Mouse (Mus musculus) E14TG2a.4 (cell line): ENCODE data around the gene Kank4.
"Not testable (repeated sequence)": the region's sequence is repeated elsewhere in the genome, so short reads cannot be mapped to it uniquely, and the experiment has no call there.

Source experiments
- H3K27me3 ChIP-seq: 2 replicates; pipeline ENCODE4 v1.6.1; 2014; ENCODE audit warnings: low read length, control low read depth; ENCODE audit not compliant: insufficient read depth
- H3K36me3 ChIP-seq: 2 replicates; pipeline ENCODE4 v1.6.1; 2014; ENCODE audit warnings: low read length, control low read depth; ENCODE audit not compliant: insufficient read depth
- H3K4me1 ChIP-seq: replicated peaks from 2 replicates; pipeline ENCODE4 v1.6.1; 2014; ENCODE audit warnings: low read depth, low read length, control low read depth
- H3K4me3 ChIP-seq: replicated peaks from 2 replicates; pipeline ENCODE4 v1.5.1; 2014; ENCODE audit warnings: mild to moderate bottlenecking, low read length
- H3K9me3 ChIP-seq: 2 replicates; pipeline ENCODE4 v1.6.1; 2014; ENCODE audit warnings: low read length, control low read depth
- CTCF ChIP-seq: conservative IDR thresholded peaks from 2 replicates; pipeline ENCODE4 v1.5.1; 2014; ENCODE audit warnings: low read length
- NANOG ChIP-seq: IDR thresholded peaks from 2 replicates; pipeline ENCODE4 v1.6.1; 2014; ENCODE audit warnings: borderline replicate concordance, low read length, mixed read lengths
- POU5F1 ChIP-seq: IDR thresholded peaks from 2 replicates; pipeline ENCODE4 v1.6.1; 2014; ENCODE audit warnings: low read length, borderline replicate concordance

The Kank4 gene

GRCm38 (mm10) chr4:98817184-98817911 lies at the start of gene Kank4:
Kank4 (minus strand) TSS chr4:98817537.
- Histone ChIP-seq H3K36me3 (0 out of 2 replicates have a peak, but pooled peaks cover 4% of the 10 kb centered on the region), H3K4me1 (peaks cover 43% of the 10 kb centered on the region), H3K4me3 (peak within 1 kb of the TSS; percentile 90), H3K9me3 (no peaks in the 10 kb centered on the region), H3K27me3 (peaks cover 55% of the 10 kb centered on the region)
- TF ChIP-seq CTCF (no peak), POU5F1 (no peak), NANOG (no peak)

DNA sequence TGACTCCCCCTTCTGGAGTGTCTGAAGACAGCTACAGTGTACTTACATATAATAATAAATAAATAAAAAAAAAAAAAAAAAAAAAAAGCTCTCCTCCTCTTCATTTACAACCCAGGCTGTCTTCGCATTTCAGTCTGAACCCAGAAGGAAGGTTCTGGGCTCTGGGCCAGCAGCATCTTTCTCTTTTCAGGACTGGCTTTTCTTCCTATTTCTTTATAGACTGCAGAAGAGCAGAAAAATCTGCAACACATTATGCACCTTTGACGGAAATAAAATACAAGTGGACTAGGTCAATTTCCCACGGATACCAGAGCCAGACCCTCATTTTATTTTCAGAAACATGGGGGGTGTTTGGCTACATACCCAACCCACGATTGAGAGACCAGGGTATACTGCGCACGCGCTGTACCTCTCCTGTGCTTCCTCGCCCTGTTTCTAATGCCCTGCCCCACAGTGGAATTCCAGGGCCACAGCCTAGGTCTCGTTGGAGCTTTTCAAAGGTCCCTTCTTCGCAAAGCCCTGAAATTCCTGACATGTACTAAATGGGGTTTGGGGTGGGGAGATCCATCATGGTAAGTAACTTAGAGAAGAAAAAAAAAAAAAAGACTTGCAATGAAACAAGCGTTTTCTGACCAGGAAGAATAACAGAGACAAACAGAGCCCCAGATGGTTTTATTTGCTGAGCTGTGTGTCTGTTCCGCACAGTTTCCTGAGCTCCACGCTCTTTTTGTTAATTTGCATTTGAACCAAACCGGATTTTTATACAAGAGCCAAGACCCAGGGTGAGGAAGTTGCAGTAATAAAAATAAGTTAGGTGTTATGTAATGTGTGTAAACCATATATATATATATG lies 48.3 kb upstream of the Kank4 start:
- Histone ChIP-seq H3K4me3 (no peak overlapping the region), H3K9me3 (peaks cover 21% of the 10 kb centered on the region), H3K36me3 (no peaks in the 10 kb centered on the region), H3K27me3 (no peaks in the 10 kb centered on the region), H3K4me1 (peaks cover 32% of the 10 kb centered on the region)
- TF ChIP-seq CTCF = no peak
- no peak for TF ChIP-seq NANOG
- no peak for TF ChIP-seq POU5F1

DNA sequence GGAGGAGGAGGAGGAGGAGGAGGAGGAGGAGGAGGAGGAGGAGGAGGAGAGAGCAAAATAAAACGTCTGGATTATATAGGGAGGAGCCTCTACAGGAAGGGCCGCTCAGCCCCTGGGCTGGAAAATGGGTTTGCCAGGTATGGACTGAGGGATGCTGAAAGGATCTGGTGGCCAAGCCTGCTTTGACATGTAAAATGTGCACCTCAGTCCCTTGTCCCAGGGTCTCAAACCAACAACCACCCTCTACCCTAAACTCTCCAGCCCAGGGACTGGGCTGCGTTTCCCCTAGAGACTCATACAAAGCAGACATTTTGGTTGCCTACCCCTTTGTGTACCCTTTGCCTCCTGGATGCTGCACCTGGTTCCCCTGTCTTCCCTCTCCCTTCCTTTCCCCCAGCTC lies 47.2 kb upstream of the Kank4 start:
- H3K27me3 ChIP-seq = no peaks in the 10 kb centered on the region
- no peaks in the 10 kb centered on the region for H3K36me3 ChIP-seq
- peaks cover 28% of the 10 kb centered on the region for H3K9me3 ChIP-seq
- H3K4me3 ChIP-seq = no peak overlapping the region
- peaks cover 32% of the 10 kb centered on the region for H3K4me1 ChIP-seq
- TF ChIP-seq CTCF (no peak), POU5F1 (no peak), NANOG (no peak)

DNA sequence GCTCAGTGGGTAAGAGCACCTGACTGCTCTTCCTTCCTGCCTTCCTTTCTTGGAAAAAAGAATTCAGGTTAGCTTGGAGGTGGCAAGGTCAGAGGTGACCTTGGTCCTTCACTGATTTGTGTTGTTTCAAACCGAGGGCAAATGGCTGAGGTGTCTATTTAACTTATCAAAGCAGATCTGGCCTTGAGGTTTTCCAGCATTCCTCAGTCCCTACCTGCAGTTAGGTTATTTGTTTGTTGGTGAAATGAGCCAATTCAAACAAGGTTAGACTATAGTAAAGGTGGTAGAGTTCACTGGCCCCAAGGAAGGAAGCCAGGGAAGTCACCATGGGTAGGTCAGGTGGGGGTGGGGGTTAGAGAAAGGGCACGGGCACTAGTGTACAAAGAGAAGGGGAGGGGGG lies 46.8 kb upstream of the Kank4 start:
- TF ChIP-seq NANOG (peak; percentile 72), POU5F1 (no peak)
- H3K27me3 ChIP-seq = no peaks in the 10 kb centered on the region
- H3K4me3 ChIP-seq = no peak overlapping the region

DNA sequence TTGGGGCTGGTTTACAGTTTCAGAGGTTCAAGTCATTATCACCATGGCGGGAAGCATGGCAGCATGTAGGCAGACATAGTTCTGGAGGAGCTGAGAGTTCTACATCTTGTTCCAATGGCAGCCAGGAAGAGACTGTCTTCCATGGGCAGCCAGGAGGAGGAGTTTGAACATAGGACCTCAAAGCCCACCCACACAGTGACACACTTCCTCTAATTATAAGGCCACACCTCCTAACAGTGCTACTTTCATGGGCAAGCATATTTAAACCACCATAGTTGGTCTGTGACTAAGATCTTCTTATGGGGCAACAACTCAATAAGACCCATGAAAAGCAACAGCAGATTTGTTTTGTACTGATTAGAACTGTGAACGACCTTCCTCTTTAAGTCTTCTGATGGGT lies 46.1 kb upstream of the Kank4 start:
- H3K9me3 ChIP-seq = peaks cover 30% of the 10 kb centered on the region
- H3K36me3 ChIP-seq = no peaks in the 10 kb centered on the region
- TF ChIP-seq CTCF = no peak
- TF ChIP-seq POU5F1 = no peak
- TF ChIP-seq NANOG = no peak
- no peak overlapping the region for H3K4me3 ChIP-seq
- H3K4me1 ChIP-seq = peaks cover 33% of the 10 kb centered on the region
- H3K27me3 ChIP-seq = no peaks in the 10 kb centered on the region

More for the DNA sequence above, 46.8 kb upstream of the Kank4 start:
- Histone ChIP-seq H3K9me3 (peaks cover 30% of the 10 kb centered on the region), H3K4me1 (peaks cover 32% of the 10 kb centered on the region), H3K36me3 (no peaks in the 10 kb centered on the region)

GRCm38 (mm10) chr4:98858151-98858855 lies 41.0 kb upstream of the Kank4 start:
- no peak for TF ChIP-seq NANOG
- no peak for TF ChIP-seq POU5F1
- TF ChIP-seq CTCF = no peak
- H3K9me3 ChIP-seq = peaks cover 8% of the 10 kb centered on the region
- H3K36me3 ChIP-seq = no peaks in the 10 kb centered on the region
- H3K4me1 ChIP-seq = peaks cover 37% of the 10 kb centered on the region
- H3K27me3 ChIP-seq = no peaks in the 10 kb centered on the region
- no peak overlapping the region for H3K4me3 ChIP-seq

DNA sequence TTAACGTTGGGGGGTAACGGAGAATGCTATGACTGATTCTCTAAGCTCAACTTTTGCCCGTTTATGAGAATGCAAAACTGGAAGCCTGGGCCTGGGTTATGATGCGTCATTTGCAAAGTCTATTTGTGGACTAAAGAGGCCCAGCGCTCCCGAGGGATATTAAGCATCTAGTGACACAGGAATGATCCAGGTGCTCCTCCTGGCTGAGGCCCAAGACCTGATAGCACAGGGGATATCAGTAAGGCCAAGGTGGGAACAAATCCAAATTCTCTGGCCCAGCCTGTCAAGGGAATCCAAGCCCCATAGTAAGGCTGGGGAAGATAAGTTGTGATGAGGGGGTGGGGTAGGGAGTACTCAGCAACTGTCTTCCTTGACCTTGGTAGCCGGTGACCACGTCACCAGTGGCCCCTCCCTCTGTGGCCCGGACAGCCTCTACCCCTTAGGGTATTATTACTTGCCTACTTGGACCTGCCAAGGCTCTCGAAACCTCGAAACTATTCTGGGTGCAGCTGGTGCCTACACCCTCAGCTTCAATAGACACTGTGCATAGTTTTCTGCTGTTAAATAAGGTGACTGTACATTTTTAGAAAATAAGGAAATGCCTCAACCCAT lies 39.8 kb upstream of the Kank4 start:
- H3K4me1 ChIP-seq = peaks cover 29% of the 10 kb centered on the region
- TF ChIP-seq CTCF = no peak
- no peak for TF ChIP-seq POU5F1
- no peak for TF ChIP-seq NANOG
- H3K36me3 ChIP-seq = no peaks in the 10 kb centered on the region

GRCm38 (mm10) chr4:98853926-98854325 lies 36.6 kb upstream of the Kank4 start:
- TF ChIP-seq POU5F1 (no peak), CTCF (no peak), NANOG (no peak)
- Histone ChIP-seq H3K36me3 (peaks cover 13% of the 10 kb centered on the region), H3K4me3 (no peak overlapping the region), H3K9me3 (peaks cover 31% of the 10 kb centered on the region), H3K4me1 (peaks cover 25% of the 10 kb centered on the region), H3K27me3 (no peaks in the 10 kb centered on the region)

More for the DNA sequence above, 39.8 kb upstream of the Kank4 start:
- Histone ChIP-seq H3K9me3 (peaks cover 9% of the 10 kb centered on the region), H3K27me3 (no peaks in the 10 kb centered on the region), H3K4me3 (no peak overlapping the region)

DNA sequence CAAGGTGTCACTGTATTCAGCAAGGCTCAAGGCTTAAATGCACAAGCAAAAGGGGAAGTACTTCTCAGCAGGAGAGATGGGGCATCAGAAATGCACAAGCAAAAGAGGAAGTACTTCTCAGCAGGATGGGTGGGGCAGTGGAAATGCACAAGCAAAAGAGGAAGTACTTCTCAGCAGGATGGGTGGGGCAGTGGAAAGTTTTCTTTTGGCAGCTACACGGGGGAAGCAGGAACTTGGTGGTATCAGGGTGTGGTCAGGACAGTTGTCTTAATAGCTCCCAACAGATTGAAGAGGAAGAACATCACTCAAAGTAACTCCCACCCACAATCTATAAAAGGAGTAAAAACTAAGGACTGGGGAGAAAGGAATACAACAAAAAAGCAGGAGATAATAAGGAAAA lies 33.1 kb upstream of the Kank4 start:
- H3K27me3 ChIP-seq, H3K4me3 ChIP-seq: not testable (repeated sequence)
- peaks cover 26% of the 10 kb centered on the region for H3K4me1 ChIP-seq
- peaks cover 17% of the 10 kb centered on the region for H3K36me3 ChIP-seq
- peaks cover 49% of the 10 kb centered on the region for H3K9me3 ChIP-seq
